Mouse (Mus musculus): ENCODE data around the gene Vmn2r109. TPM values are rescaled to one million over a fixed set of nuclear protein-coding genes. Genes with fewer than 3 reads are reported as not detected.
"Not testable (repeated sequence)": the region's sequence is repeated elsewhere in the genome, so short reads cannot be mapped to it uniquely, and the experiment has no call there.

Vmn2r109 gene
- total RNA-seq (2021): not detected
- long read RNA-seq, experiment 1: 0 reads
- long read RNA-seq, experiment 2: 0 reads

DNA sequence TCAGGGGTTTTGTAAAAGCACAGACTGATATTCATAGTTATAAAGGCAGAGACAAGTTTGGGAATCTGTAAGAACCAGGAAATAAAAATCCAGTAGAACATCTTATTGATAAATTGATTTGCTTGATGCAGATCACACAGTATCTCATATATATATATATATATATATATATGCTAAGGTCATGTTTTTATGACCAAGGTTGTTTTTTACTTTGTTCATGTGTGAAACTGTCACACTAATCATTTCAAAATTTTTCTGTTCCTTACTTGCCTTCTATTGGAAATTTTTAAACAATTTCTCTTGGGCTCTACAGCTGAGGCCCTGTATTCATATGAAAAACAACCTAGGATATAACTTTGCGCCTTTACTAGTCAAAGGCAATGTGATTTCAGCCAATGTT is at the start of gene Vmn2r109:
Gene Vmn2r109, minus strand, starts transcription at position 101 of the 400 bp plus-strand sequence.
- no peak for DNase-seq (ENCODE audit: low spot score in 2 of 2)

DNA sequence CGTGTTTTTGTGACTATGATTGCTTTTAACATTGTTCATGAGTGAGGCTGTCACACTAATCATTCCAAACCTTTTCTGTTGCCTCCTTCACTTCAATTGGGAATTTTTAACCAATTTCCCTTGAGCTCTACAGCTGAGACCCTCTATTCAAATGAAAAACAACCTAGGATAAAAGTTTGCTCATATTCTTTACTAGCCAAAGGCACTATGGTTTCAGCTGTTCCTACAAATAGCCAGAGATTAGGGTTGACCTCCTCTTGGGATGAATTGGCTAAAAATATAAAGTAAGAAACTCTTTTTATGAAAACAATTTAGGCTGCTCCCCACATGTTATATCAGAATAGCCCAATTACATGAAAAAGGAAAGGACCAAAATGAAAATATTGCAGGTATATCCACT is 31.8 kb upstream of the Vmn2r109 start, which contains the start of gene Vmn2r110:
Gene Vmn2r110, minus strand, starts transcription at position 101 of the 400 bp plus-strand sequence.
- no peak for DNase-seq (ENCODE audit: low spot score in 2 of 2)

DNA sequence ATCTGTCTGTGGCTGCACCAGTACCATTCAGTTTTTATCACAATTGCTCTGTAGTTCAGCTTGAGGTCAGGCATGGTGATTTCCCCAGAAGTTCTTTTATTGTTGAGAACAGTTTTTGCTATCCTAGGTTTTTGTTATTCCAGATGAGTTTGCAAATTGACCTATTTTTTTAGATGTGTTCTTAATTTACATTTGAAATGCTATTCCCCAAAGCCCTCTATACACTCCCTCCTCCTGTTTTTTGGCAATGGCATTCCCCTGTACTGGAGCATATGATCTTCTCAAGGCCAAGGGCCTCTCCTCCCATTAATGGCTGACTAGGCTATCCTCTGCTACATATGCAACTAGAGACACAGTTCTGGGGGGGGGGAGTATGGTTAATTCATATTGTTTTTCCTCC is 56.3 kb downstream of the Vmn2r109 start:
- DNase-seq (ENCODE audit: low spot score in 2 of 2): not testable (repeated sequence)

DNA sequence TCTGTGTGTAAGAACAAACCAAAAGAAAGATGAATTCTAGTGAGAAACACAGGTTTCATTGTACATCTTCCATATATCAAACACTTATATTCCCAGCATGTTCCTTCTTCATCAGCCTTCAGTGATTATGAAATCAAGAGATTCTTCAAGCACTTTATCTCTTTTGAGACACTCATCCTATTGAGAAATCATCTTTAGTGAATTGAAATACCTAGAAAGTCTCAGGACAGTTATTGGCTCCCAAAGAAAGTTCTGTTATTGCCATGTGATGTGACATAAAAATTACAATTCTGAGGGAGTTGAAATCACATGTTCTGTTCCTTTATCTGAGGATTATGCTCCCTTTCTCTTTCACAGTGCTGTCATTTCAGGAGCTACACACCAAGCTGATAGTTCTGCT is 66.7 kb downstream of the Vmn2r109 start, which contains the start of gene Vmn1r225:
Gene Vmn1r225, plus strand, starts transcription at position 301 of the 400 bp plus-strand sequence.
- DNase-seq (ENCODE audit: low spot score in 2 of 2): no peak

Other genes starting within 250 kb of the Vmn2r109 start
- not detected for gene Vmn2r107, start 219.5 kb downstream of the Vmn2r109 start, total RNA-seq (2021)
- not detected for gene Vmn1r224, start 150.6 kb downstream of the Vmn2r109 start, total RNA-seq (2021)
- not detected for gene Vmn2r108, start 83.4 kb downstream of the Vmn2r109 start, total RNA-seq (2021)
- gene Vmn1r225, start 66.6 kb downstream of the Vmn2r109 start, total RNA-seq (2021): not detected
- not detected for gene Vmn2r110, start 31.7 kb upstream of the Vmn2r109 start, total RNA-seq (2021)
- not detected for gene Fpr-rs3, start 60.1 kb upstream of the Vmn2r109 start, total RNA-seq (2021)
- gene Vmn1r226, start 118.1 kb upstream of the Vmn2r109 start, total RNA-seq (2021): not detected
- not detected for gene Vmn1r227, start 165.1 kb upstream of the Vmn2r109 start, total RNA-seq (2021)
- not detected for gene Vmn1r228, start 221.4 kb upstream of the Vmn2r109 start, total RNA-seq (2021)
- not detected for gene Vmn1r229, start 246.8 kb upstream of the Vmn2r109 start, total RNA-seq (2021)